Mouse (Mus musculus) limb, embryonic 15.5 days (tissue): ENCODE measurements at regions not wholly inside any gene's neighbourhood (a gene's known extent, or its start where the extent isn't known, plus 50 kb on each side); places are given as distances from the start of the nearest gene placed in this dataset.

ENCODE experiments used
- ATAC-seq: fragments of 200-750 bp; cut with Nextera tagmentation; 2 replicates; pipeline ENCODE4 v1.8.0; 2017; ENCODE audit warnings: low read depth, moderate TSS enrichment; ENCODE audit not compliant: insufficient number of reproducible peaks, low FRiP score, low TSS enrichment
- H3K27ac ChIP-seq: fragments of 300-500 bp; sonication (generic); 2 replicates; pipeline ENCODE4 v1.5.1; 2015; ENCODE audit warnings: moderate library complexity, mild to moderate bottlenecking, inconsistent platforms
- H3K27me3 ChIP-seq: fragments of 300-500 bp; sonication (generic); 2 replicates; pipeline ENCODE4 v1.6.1; 2015; ENCODE audit warnings: inconsistent platforms
- H3K36me3 ChIP-seq: fragments of 300-500 bp; sonication (generic); 2 replicates; pipeline ENCODE4 v1.6.1; 2015; ENCODE audit warnings: inconsistent platforms
- H3K4me1 ChIP-seq: fragments of 300-500 bp; sonication (generic); 2 replicates; pipeline ENCODE4 v1.6.1; 2015; ENCODE audit warnings: inconsistent platforms
- H3K4me2 ChIP-seq: fragments of 300-500 bp; sonication (generic); 2 replicates; pipeline ENCODE4 v1.6.1; 2015; ENCODE audit warnings: mild to moderate bottlenecking, inconsistent platforms
- H3K4me3 ChIP-seq: fragments of 300-500 bp; sonication (generic); 2 replicates; pipeline ENCODE4 v1.5.1; 2015; ENCODE audit warnings: mild to moderate bottlenecking, inconsistent platforms
- H3K9ac ChIP-seq: fragments of 300-500 bp; sonication (generic); 2 replicates; pipeline ENCODE4 v1.6.1; 2015; ENCODE audit warnings: inconsistent platforms
- H3K9me3 ChIP-seq: fragments of 300-500 bp; sonication (generic); 2 replicates; pipeline ENCODE4 v1.6.1; 2016; ENCODE audit warnings: inconsistent platforms
- WGBS: fragments of 180-500 bp; shearing (Covaris S2); methylation state at CpG from one replicate; pipeline ENCODE4 v1.1.7; 2015; 5-methylcytosine and 5-hydroxymethylcytosine counted together

DNA sequence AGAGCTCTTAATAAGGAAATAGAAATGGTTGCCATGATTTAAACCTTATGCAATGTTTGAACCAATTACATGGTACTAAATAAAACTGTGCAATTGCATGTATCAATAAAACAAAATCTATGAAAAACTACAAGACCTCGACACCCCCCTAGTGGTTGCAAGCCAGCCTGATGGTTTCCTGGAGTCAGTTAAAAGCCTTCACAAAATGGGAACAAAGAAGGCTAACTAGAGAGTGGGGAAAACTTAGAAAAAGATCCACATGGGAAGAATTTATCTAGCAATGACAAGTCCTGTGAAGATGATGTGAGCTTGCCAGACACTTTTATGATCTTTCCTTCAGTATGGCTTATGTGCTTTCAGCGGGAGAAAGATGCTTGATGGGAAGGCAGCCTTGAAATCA lies 2926.3 kb upstream of the 5930422O12Rik start:
- Histone ChIP-seq H3K9ac (no peak overlapping the region), H3K27ac (no peak overlapping the region), H3K4me2 (no peak overlapping the region), H3K9me3 (no peaks in the 10 kb centered on the region), H3K36me3 (no peaks in the 10 kb centered on the region), H3K27me3 (no peaks in the 10 kb centered on the region), H3K4me1 (no peaks in the 10 kb centered on the region), H3K4me3 (no peak overlapping the region)
- ATAC-seq, result no peak
- 63% methylated on average over 2 of the region's 2 CpGs for WGBS

DNA sequence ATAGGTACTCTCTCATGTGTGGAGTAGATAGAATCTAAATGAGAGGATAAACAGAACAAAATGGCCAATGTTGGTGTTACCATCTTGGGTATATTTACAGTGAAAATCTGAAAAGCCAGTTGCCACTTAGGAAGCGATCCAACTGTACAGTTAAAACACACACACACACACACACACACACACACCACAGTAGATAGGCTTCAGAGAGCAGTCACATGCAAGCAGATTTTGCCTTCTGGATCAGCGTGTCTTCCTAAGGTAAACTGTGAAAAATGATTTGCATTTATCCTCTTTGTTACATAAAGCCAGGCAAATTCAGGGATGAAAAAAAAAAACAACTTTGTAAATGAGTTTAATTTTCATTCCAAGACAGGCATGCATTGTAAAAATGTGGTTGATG lies 2917.2 kb upstream of the 5930422O12Rik start:
- ATAC-seq, result no peak
- H3K4me2 ChIP-seq, result no peak overlapping the region
- no peaks in the 10 kb centered on the region for H3K36me3 ChIP-seq
- H3K27ac ChIP-seq, result no peak overlapping the region
- H3K4me3 ChIP-seq, result no peak overlapping the region
- no peak overlapping the region for H3K9ac ChIP-seq
- H3K27me3 ChIP-seq, result no peaks in the 10 kb centered on the region
- no peaks in the 10 kb centered on the region for H3K4me1 ChIP-seq
- H3K9me3 ChIP-seq, result no peaks in the 10 kb centered on the region
- 98% methylated on average over 2 of the region's 2 CpGs for WGBS

DNA sequence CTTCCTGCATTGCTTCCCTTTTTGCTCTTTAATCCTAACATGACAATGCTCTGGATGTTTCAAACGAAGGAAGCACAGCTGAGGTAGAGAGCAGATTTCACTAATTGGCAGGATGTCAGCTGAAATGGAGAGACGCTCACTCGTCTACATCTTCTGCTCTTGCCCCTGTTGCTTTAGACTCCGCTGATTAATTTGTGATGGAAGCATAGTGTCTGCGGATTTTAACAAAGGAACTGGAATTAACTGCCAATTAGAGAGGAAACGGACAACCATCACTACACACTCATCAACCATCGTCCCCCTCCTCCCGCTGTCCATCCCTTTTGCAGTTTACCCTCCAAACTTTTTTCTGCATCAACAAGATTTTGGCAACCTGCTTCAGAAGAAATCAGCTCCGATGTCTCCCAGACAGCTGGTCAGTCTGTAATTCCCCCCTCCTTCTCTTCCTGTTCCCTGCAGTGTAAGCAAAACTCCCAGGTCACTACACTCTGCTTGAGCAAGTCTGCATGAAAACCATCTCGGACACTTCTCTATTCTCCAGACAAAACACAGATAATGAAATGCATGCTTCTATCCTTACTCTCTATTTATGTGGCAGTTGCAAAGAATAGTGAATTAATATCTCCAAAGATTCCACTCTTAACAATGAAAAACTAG lies 2905.6 kb upstream of the 5930422O12Rik start:
- no peak for ATAC-seq
- 42% methylated on average over 10 of the region's 10 CpGs for WGBS

DNA sequence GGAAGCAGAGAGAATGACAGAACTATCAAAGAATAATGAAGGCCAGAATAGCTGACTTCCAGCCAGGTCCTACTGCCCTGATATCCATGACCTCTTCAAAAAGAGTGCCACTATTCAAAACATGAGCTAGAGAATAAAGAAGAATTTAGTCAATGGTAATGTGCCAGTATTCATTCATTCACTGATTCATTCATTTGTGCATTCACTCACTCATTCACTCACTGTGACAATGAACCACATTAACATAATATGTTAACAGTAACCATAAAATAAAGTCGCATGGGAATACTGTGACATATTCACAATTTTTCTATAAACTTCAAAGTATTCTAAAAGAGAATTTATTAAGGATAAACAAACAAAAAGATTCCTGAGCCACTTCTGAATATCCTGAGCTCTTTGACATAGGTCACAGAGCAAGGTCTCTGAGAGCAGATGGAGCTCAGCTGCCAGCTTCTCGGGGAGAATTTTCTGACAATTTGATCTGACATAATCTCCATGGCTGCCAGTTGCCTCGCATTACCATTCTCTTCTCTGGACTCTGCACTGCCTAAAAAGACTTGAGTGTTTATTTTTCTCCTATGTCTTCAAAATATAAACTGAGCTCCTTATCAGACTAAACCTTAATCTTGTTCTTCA lies 2895.5 kb upstream of the 5930422O12Rik start:
- ATAC-seq, result no peak
- H3K27ac ChIP-seq, result no peak overlapping the region
- no peak overlapping the region for H3K4me2 ChIP-seq
- no peak overlapping the region for H3K4me3 ChIP-seq
- 71% methylated on average over 3 of the region's 3 CpGs for WGBS
- H3K36me3 ChIP-seq, result no peaks in the 10 kb centered on the region
- H3K9me3 ChIP-seq, result no peaks in the 10 kb centered on the region
- H3K9ac ChIP-seq, result no peak overlapping the region
- no peaks in the 10 kb centered on the region for H3K27me3 ChIP-seq
- no peaks in the 10 kb centered on the region for H3K4me1 ChIP-seq

More for the DNA sequence above, 2905.6 kb upstream of the 5930422O12Rik start:
- no peak overlapping the region for H3K4me3 ChIP-seq
- H3K9me3 ChIP-seq, result no peaks in the 10 kb centered on the region
- no peak overlapping the region for H3K4me2 ChIP-seq
- H3K4me1 ChIP-seq, result no peaks in the 10 kb centered on the region
- H3K27ac ChIP-seq, result no peak overlapping the region
- no peaks in the 10 kb centered on the region for H3K27me3 ChIP-seq
- H3K36me3 ChIP-seq, result no peaks in the 10 kb centered on the region
- no peak overlapping the region for H3K9ac ChIP-seq

DNA sequence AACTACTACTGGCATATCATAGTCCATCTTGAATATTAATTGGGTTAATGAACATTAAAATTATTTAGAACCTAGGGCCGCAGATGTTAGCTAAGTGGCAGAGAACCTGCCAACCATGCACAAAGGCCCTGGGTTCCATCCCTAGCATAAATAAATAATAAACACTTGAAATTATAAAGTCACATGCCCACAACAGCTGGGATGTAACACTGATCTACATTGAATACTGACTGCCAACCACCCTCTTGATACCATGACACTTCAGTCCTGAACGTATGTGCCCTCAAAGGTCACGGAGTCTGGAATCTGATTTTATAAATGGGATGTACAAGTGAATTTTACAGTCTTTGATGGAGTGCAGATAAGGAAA lies 2895.0 kb upstream of the 5930422O12Rik start:
- H3K9ac ChIP-seq, result no peak overlapping the region
- WGBS, result 80% methylated on average over 3 of the region's 3 CpGs
- H3K4me1 ChIP-seq, result no peaks in the 10 kb centered on the region
- no peak for ATAC-seq
- no peak overlapping the region for H3K27ac ChIP-seq
- no peaks in the 10 kb centered on the region for H3K36me3 ChIP-seq
- H3K4me3 ChIP-seq, result no peak overlapping the region
- no peak overlapping the region for H3K4me2 ChIP-seq
- H3K9me3 ChIP-seq, result no peaks in the 10 kb centered on the region
- no peaks in the 10 kb centered on the region for H3K27me3 ChIP-seq

DNA sequence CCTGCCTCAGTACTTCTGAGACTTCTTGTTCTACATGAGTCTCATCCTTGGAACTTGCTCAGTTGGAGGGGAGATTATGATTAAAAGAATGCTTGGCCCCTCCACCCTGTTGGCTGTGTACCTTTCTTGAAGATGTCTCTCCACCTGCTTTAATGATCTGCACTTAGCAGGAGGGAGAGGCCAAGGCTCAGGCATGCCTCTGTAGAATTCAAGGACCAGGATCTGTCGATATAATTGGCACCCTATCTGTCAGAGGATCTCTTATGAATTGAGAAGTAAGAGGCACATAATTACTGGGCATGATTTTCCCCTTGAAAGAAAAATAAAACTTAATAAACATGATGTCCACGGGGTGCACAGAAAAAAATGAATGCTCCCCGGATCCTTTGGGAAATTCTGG lies 2893.1 kb upstream of the 5930422O12Rik start:
- H3K27ac ChIP-seq, result no peak overlapping the region

DNA sequence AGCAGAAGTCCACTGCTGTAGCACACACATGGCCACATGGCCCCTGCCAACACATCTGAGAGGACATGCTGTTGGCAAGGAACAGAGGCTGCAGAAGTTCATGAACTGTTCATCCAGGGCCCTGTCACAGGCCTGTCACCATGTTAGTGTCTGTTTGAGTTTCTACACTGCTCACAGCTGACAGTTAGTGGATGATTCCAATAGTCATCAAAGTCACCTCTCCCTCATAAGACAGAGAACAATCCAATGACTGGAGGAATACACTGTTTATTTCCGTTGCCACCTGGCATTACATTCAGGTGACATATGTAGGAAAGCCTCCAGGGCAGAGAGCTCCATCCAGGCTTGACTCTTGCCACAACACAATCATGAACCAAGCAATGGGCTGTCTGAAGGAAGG lies 2886.3 kb upstream of the 5930422O12Rik start:
- Histone ChIP-seq H3K36me3 (no peaks in the 10 kb centered on the region), H3K27ac (no peak overlapping the region), H3K4me2 (no peak overlapping the region), H3K9me3 (no peaks in the 10 kb centered on the region), H3K9ac (no peak overlapping the region), H3K4me1 (no peaks in the 10 kb centered on the region), H3K27me3 (no peaks in the 10 kb centered on the region), H3K4me3 (no peak overlapping the region)
- no peak for ATAC-seq
- WGBS, result 79% methylated on average over 1 of the region's 1 CpGs

More for the DNA sequence above, 2893.1 kb upstream of the 5930422O12Rik start:
- Histone ChIP-seq H3K4me3 (no peak overlapping the region), H3K9me3 (no peaks in the 10 kb centered on the region), H3K4me1 (no peaks in the 10 kb centered on the region), H3K4me2 (no peak overlapping the region), H3K27me3 (no peaks in the 10 kb centered on the region), H3K9ac (no peak overlapping the region), H3K36me3 (no peaks in the 10 kb centered on the region)
- 73% methylated on average over 3 of the region's 3 CpGs for WGBS
- ATAC-seq, result no peak

DNA sequence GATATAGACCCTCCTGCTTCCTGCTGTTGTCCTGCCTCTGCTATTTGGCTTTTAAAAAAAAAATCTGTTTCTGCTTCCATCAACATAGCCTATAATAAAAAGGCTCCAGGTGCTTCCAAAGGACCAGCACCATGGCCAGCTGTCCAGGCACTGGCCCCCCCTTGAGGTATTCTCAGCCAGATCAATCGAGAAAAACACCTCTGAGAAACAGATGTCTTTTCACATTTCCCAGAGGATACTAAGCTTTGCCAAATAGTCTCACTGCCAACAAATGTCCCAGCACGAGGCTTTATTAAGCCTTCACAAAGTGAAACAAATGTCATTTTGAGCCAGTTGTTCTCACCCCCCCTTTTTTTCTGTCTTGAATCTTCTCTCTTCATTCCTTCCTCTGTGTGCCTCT lies 2880.7 kb upstream of the 5930422O12Rik start:
- H3K4me3 ChIP-seq, result no peak overlapping the region
- no peaks in the 10 kb centered on the region for H3K36me3 ChIP-seq
- ATAC-seq, result no peak
- H3K9me3 ChIP-seq, result no peaks in the 10 kb centered on the region
- H3K27me3 ChIP-seq, result no peaks in the 10 kb centered on the region
- no peak overlapping the region for H3K4me2 ChIP-seq
- whole genome bisulfite sequencing, result 9% methylated on average over 2 of the region's 2 CpGs
- H3K4me1 ChIP-seq, result no peaks in the 10 kb centered on the region
- no peak overlapping the region for H3K27ac ChIP-seq
- no peak overlapping the region for H3K9ac ChIP-seq

DNA sequence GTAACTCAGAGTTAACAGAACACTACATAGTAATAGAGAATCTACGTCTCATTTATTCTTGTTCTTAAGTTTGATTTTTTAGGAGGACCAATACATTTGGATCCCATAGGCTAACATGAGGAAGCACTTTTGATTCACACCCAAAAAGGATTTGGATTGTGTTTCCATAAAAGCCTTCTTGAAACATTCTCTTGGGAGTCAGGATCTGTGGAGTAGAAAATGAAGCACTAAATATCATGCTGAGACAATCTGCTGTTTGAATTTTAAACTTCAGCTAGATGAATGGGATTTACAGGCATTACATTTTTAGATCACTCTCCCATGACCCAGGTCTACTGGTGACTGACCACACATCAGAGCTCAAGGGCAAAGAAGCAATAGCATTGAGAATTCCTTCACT lies 2877.5 kb upstream of the 5930422O12Rik start:
- no peak overlapping the region for H3K4me3 ChIP-seq
- WGBS, result 69% methylated on average over 1 of the region's 1 CpGs
- ATAC-seq, result no peak
- H3K27ac ChIP-seq, result no peak overlapping the region
- H3K9ac ChIP-seq, result no peak overlapping the region
- no peaks in the 10 kb centered on the region for H3K36me3 ChIP-seq
- no peaks in the 10 kb centered on the region for H3K9me3 ChIP-seq
- no peaks in the 10 kb centered on the region for H3K27me3 ChIP-seq
- H3K4me1 ChIP-seq, result no peaks in the 10 kb centered on the region
- no peak overlapping the region for H3K4me2 ChIP-seq

DNA sequence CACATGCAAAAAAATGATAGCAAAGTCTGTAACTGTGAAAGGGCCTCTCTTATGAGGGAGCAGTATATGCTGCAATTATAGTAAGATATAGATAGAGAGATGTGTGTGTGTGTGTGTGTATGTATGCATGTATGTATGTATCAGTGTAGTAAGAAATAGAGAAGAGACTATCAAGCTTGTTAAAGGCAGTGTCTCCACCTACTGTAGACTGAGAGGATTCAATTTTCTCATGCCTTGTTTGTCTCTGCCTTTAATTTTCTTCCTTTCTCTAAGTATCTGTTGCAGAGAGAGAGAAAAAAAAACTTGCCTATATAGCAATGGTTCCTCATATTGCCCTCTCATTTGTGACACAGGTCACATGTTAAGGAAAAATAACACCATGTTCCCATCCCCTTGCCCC lies 2871.1 kb upstream of the 5930422O12Rik start:
- H3K36me3 ChIP-seq, result no peaks in the 10 kb centered on the region
- no peak for ATAC-seq
- H3K9ac ChIP-seq, result no peak overlapping the region
- H3K9me3 ChIP-seq, result no peaks in the 10 kb centered on the region
- no peak overlapping the region for H3K4me3 ChIP-seq
- no peak overlapping the region for H3K27ac ChIP-seq
- H3K4me2 ChIP-seq, result no peak overlapping the region
- H3K27me3 ChIP-seq, result no peaks in the 10 kb centered on the region
- peaks cover 4% of the 10 kb centered on the region; the same call in 1 of the 2 replicates for H3K4me1 ChIP-seq

DNA sequence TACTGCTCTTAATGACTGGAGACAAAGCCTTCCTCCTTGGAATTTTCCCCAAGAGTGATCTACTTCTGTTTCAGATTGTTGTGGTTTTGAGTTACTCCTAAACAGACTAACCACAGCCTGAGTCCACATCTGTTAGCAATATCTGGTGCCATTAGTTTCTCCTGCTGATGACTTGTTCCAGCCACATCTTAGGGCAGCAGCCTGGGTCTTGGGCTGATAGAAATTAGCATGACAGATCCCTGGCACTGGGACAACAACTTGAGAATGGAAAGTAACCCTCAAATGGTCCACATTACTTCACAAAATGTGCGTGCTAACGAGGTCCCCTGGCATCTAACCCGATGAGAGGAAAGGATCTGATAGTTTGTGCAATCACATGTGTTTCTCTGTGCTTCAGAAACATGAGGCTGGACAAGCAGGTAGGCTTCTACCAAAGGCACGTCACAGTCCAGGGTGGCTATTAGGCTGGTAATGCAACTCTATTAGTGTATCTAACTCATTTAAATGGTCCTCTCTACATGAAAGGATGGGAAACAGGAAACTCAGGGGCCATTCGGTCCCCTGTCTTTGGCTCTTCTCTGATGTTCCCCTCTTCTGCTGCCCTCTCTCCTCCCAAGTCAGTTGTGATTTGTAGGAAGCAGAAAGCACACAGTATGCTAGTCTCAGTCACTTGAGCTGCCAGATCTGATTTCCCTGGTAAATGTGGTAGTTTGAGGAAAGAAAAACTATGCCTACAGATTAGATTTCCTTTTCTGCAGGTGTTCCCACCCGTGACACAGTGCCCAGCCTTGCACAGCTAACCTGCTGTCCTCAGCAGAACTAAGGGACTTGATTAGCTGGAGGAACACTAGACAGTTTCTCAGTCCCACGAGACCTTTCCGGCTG lies 2866.9 kb upstream of the 5930422O12Rik start:
- no peaks in the 10 kb centered on the region for H3K9me3 ChIP-seq
- no peak overlapping the region for H3K4me2 ChIP-seq
- no peak overlapping the region for H3K9ac ChIP-seq
- no peaks in the 10 kb centered on the region for H3K27me3 ChIP-seq
- 35% methylated on average over 8 of the region's 8 CpGs for WGBS
- no peaks in the 10 kb centered on the region for H3K36me3 ChIP-seq
- ATAC-seq, result 0 out of 2 replicates have a peak, but pooled peaks have one; percentile 44
- peaks cover 4% of the 10 kb centered on the region; the same call in 1 of the 2 replicates for H3K4me1 ChIP-seq
- H3K4me3 ChIP-seq, result no peak overlapping the region
- peak overlapping the region; percentile 14; the same call in 1 of the 2 replicates for H3K27ac ChIP-seq

DNA sequence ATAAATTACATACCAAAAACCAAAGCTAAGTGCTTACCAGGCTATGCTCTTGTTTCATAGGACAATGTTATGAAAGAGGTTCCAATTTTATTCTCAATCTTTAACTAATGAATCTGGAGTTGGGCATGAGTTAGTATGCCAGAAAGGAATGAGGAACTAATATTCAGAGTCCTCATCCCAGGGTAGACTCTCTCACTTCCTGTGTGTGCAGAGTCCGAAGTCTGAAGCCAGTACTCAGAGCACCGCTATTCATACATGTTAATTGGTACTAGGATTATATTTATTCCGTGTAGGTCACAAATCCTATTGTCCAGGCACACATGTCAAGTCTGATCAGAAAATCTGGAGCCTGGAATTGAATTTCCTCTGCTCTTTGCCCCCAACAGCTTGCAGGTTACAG lies 2858.7 kb upstream of the 5930422O12Rik start:
- H3K9ac ChIP-seq, result no peak overlapping the region
- no peak overlapping the region for H3K4me2 ChIP-seq
- ATAC-seq, result no peak
- no peaks in the 10 kb centered on the region for H3K27me3 ChIP-seq
- H3K36me3 ChIP-seq, result no peaks in the 10 kb centered on the region
- H3K9me3 ChIP-seq, result no peaks in the 10 kb centered on the region
- no peak overlapping the region for H3K27ac ChIP-seq
- WGBS, result 73% methylated on average over 3 of the region's 3 CpGs
- no peak overlapping the region for H3K4me3 ChIP-seq
- no peaks in the 10 kb centered on the region for H3K4me1 ChIP-seq
